Mouse (Mus musculus) cortical plate, adult 2 months (tissue): ENCODE results near the gene Flt1.

Source experiments
- CTCF ChIP-seq: fragments of 200-500 bp; IDR thresholded peaks from 2 replicates; pipeline ENCODE4 v1.5.1; 2011; ENCODE audit warnings: mild to moderate bottlenecking, control low read depth, low read length; ENCODE audit not compliant: insufficient read depth; ENCODE audit errors: extremely low read depth
- POLR2A ChIP-seq: fragments of 200-500 bp; IDR thresholded peaks from 2 replicates; pipeline ENCODE4 v1.6.1; 2011; ENCODE audit warnings: mild to moderate bottlenecking, low read length, control low read depth; ENCODE audit not compliant: insufficient read depth; ENCODE audit errors: extremely low read depth

- TF ChIP-seq POLR2A (no peak), CTCF (no peak)
These were observed 198.8 kb downstream of the Flt1 start for GRCm38 (mm10) chr5:147527006-147527405.
